22 mouse cellular contexts compared by ENCODE assay signal in genomic region chr3:133748756-133749737, GRCm38 (mm10).
DNase-seq lines count a peak whose midpoint lies in the region; ATAC-seq and TF ChIP-seq lines count a peak whose summit lies in the region.
"Had no signal": no experiment of that assay in that cellular context is flagged by ENCODE, and none has a peak within 500 bp of the region (broad histone marks: within the 10 kb centered on the region; RNA-seq: fewer than 3 reads in every experiment).

No protein-coding gene starts in this region.

- H3K79me2 ChIP-seq in liver, adult 2 months (ENCODE audit: control insufficient read depth, insufficient read depth, low read length) = no peaks in the 10 kb centered on the region

- H3K4me1 ChIP-seq in liver, adult 2 months (ENCODE audit: control insufficient read depth, insufficient read depth, low read length) = peaks cover 12% of the 10 kb centered on the region
- 0 out of 2 replicates have a peak, but pooled peaks cover under 1% of the 10 kb centered on the region for H3K4me1 ChIP-seq in liver, embryonic 12.5 days
- H3K4me1 ChIP-seq in intestine, embryonic 15.5 days (replicated peaks) = 0 out of 2 replicates have a peak, but pooled peaks cover 2% of the 10 kb centered on the region
- peaks cover 4% of the 10 kb centered on the region for H3K4me1 ChIP-seq in midbrain, embryonic 13.5 days (replicated peaks)
- H3K4me1 ChIP-seq in intestine, postnatal 0 days (replicated peaks; ENCODE audit: control insufficient read depth, insufficient read depth, low read length) = no peaks in the 10 kb centered on the region

- H3K9ac ChIP-seq in liver, adult 2 months (ENCODE audit: low read depth, low read length) = no peak overlapping the region
- no peak overlapping the region for H3K9ac ChIP-seq in liver, embryonic 12.5 days
- H3K9ac ChIP-seq in intestine, embryonic 15.5 days = no peak overlapping the region
- H3K9ac ChIP-seq in midbrain, embryonic 13.5 days (replicated peaks) = no peak overlapping the region
- no peak overlapping the region for H3K9ac ChIP-seq in intestine, postnatal 0 days (ENCODE audit: low read depth, low read length)
- H3K9ac ChIP-seq: heart, embryonic 12.5 days; hindbrain, embryonic 15.5 days; midbrain, embryonic 12.5 days; stomach, embryonic 15.5 days had no signal

- no peaks in the 10 kb centered on the region for H3K9me3 ChIP-seq in liver, embryonic 12.5 days (replicated peaks)
- H3K9me3 ChIP-seq in intestine, embryonic 15.5 days = no peaks in the 10 kb centered on the region
- H3K9me3 ChIP-seq in midbrain, embryonic 13.5 days = no peaks in the 10 kb centered on the region
- H3K9me3 ChIP-seq in intestine, postnatal 0 days (ENCODE audit: control insufficient read depth) = no peaks in the 10 kb centered on the region
- H3K9me3 ChIP-seq: embryonic facial prominence, embryonic 10.5 days; heart, embryonic 12.5 days; hindbrain, embryonic 15.5 days; midbrain, embryonic 12.5 days; stomach, embryonic 15.5 days had no signal

- TF ChIP-seq CTCF in liver, adult 2 months (IDR thresholded peaks at IDR 0.05; ENCODE audit: low read depth, low read length) = no peak
- no peak for TF ChIP-seq CTCF in intestine, postnatal 0 days (IDR thresholded peaks at IDR 0.05; ENCODE audit: low read depth)

- no peak overlapping the region for H3K4me3 ChIP-seq in liver, adult 2 months (ENCODE audit: insufficient read depth, low read depth, low read length)
- no peak overlapping the region for H3K4me3 ChIP-seq in liver, embryonic 12.5 days
- H3K4me3 ChIP-seq in intestine, embryonic 15.5 days (replicated peaks) = no peak overlapping the region
- no peak overlapping the region for H3K4me3 ChIP-seq in midbrain, embryonic 13.5 days (replicated peaks)
- H3K4me3 ChIP-seq in intestine, postnatal 0 days (ENCODE audit: low read depth, low read length) = no peak overlapping the region
- H3K4me3 ChIP-seq: embryonic facial prominence, embryonic 10.5 days; heart, embryonic 12.5 days; hindbrain, embryonic 15.5 days; midbrain, embryonic 12.5 days; stomach, embryonic 15.5 days had no signal

- WGBS in liver, adult 2 months = 73% methylated on average over 10 of the region's 10 CpGs
- WGBS in liver, embryonic 12.5 days (ENCODE audit: insufficient replicate concordance) = 74% methylated on average over 10 of the region's 10 CpGs
- WGBS in intestine, embryonic 15.5 days = 84% methylated on average over 10 of the region's 10 CpGs
- 91% methylated on average over 10 of the region's 10 CpGs for WGBS in midbrain, embryonic 13.5 days
- WGBS in intestine, postnatal 0 days = 89% methylated on average over 10 of the region's 10 CpGs

- H3K36me3 ChIP-seq in liver, adult 2 months (ENCODE audit: control insufficient read depth, insufficient read depth, low read length) = no peaks in the 10 kb centered on the region
- H3K36me3 ChIP-seq in liver, embryonic 12.5 days = no peaks in the 10 kb centered on the region
- H3K36me3 ChIP-seq in intestine, embryonic 15.5 days = no peaks in the 10 kb centered on the region
- H3K36me3 ChIP-seq in midbrain, embryonic 13.5 days = no peaks in the 10 kb centered on the region
- H3K36me3 ChIP-seq in intestine, postnatal 0 days (ENCODE audit: control insufficient read depth, insufficient read depth) = no peaks in the 10 kb centered on the region
- H3K36me3 ChIP-seq: embryonic facial prominence, embryonic 10.5 days; heart, embryonic 12.5 days; hindbrain, embryonic 15.5 days; midbrain, embryonic 12.5 days; stomach, embryonic 15.5 days had no signal

- H3K4me2 ChIP-seq in liver, embryonic 12.5 days = no peak overlapping the region
- H3K4me2 ChIP-seq in intestine, embryonic 15.5 days (replicated peaks) = no peak overlapping the region
- H3K4me2 ChIP-seq in midbrain, embryonic 13.5 days (replicated peaks) = no peak overlapping the region
- no peak overlapping the region for H3K4me2 ChIP-seq in intestine, postnatal 0 days (replicated peaks; ENCODE audit: low read depth)
- H3K4me2 ChIP-seq: heart, embryonic 12.5 days; hindbrain, embryonic 15.5 days; midbrain, embryonic 12.5 days; stomach, embryonic 15.5 days had no signal

- peak; percentile 60 for DNase-seq in adrenal gland, adult 2 months
- no peak for DNase-seq in adrenal gland, adult 18-20 months (ENCODE audit: low spot score in 2 of 2)
- peak; percentile 99 for DNase-seq in liver, adult 2 months (ENCODE audit: extremely low read depth, low read depth, low spot score)
- DNase-seq: cerebellum, adult 18-20 months; cerebellum, postnatal 36 days; heart, postnatal 36 days; liver; lung, adult 2 months; lung, postnatal 4 days had no signal

- H3K27ac ChIP-seq in liver, adult 2 months (replicated peaks; ENCODE audit: insufficient read depth, low read depth, low read length) = peak overlapping the region; percentile 95
- H3K27ac ChIP-seq in liver, embryonic 12.5 days = no peak overlapping the region
- no peak overlapping the region for H3K27ac ChIP-seq in intestine, embryonic 15.5 days
- H3K27ac ChIP-seq in midbrain, embryonic 13.5 days = no peak overlapping the region
- H3K27ac ChIP-seq in intestine, postnatal 0 days (ENCODE audit: low read depth, low read length) = no peak overlapping the region
- H3K27ac ChIP-seq: embryonic facial prominence, embryonic 10.5 days; hindbrain, embryonic 15.5 days; kidney, postnatal 0 days; midbrain, embryonic 12.5 days; stomach, embryonic 15.5 days had no signal

- H3K27me3 ChIP-seq in liver, adult 2 months (ENCODE audit: control insufficient read depth, insufficient read depth, low read length) = no peaks in the 10 kb centered on the region
- no peaks in the 10 kb centered on the region for H3K27me3 ChIP-seq in liver, embryonic 12.5 days (replicated peaks)
- no peaks in the 10 kb centered on the region for H3K27me3 ChIP-seq in intestine, embryonic 15.5 days (replicated peaks)
- no peaks in the 10 kb centered on the region for H3K27me3 ChIP-seq in midbrain, embryonic 13.5 days
- H3K27me3 ChIP-seq in intestine, postnatal 0 days (replicated peaks; ENCODE audit: control insufficient read depth, insufficient read depth, low read length) = no peaks in the 10 kb centered on the region
- H3K27me3 ChIP-seq: heart, embryonic 12.5 days; hindbrain, embryonic 15.5 days; midbrain, embryonic 12.5 days; stomach, embryonic 15.5 days had no signal

- no peak for ATAC-seq in liver, embryonic 12.5 days
- ATAC-seq in megakaryocyte, adult 5-6 weeks (ENCODE audit: poor library complexity, severe bottlenecking) = peak; percentile 56
- ATAC-seq in intestine, embryonic 15.5 days = no peak
- no peak for ATAC-seq in midbrain, embryonic 13.5 days
- ATAC-seq in intestine, postnatal 0 days = no peak
- ATAC-seq: activated CD4-positive, CD25-positive, alpha-beta regulatory T cell, adult 4 months; forebrain, embryonic 14.5 days had no signal

- TF ChIP-seq POLR2A in liver, adult 2 months (IDR thresholded peaks at IDR 0.05; ENCODE audit: extremely low read depth, insufficient read depth, low read length) = no peak

Comparison
In these comparisons a context has a peak if more than half of its experiments do, and no peak if none do; other contexts are left out.
1. DNase-seq: peak in adrenal gland, adult 2 months (single experiment) and liver, adult 2 months (single experiment); none in adrenal gland, adult 18-20 months (0 of 2).